Mouse (Mus musculus) forebrain, embryonic 11.5 days (tissue): ENCODE measurements around the gene Gngt2. TPM values are rescaled to one million over a fixed set of nuclear protein-coding genes. Genes with fewer than 3 reads are reported as not detected.

Experiments used
- ATAC-seq: fragments of 200-750 bp; cut with Nextera tagmentation; replicated peaks from 2 replicates; pipeline ENCODE4 v1.8.0; 2017; ENCODE audit warnings: moderate TSS enrichment; ENCODE audit not compliant: low FRiP score
- DNase-seq: peaks from one replicate; pipeline ENCODE4 v3.0.0-alpha.2; 2017; ENCODE audit warnings: low spot score
- H3K27ac ChIP-seq: fragments of 300-500 bp; sonication (generic); 2 replicates; pipeline ENCODE4 v1.5.1; 2014; ENCODE audit warnings: low read depth, low read length
- H3K27me3 ChIP-seq: fragments of 300-500 bp; sonication (generic); 2 replicates; pipeline ENCODE4 v1.6.1; 2014; ENCODE audit warnings: mild to moderate bottlenecking, low read length, mixed read lengths; ENCODE audit not compliant: control insufficient read depth, insufficient read depth
- H3K36me3 ChIP-seq: fragments of 300-500 bp; sonication (generic); 2 replicates; pipeline ENCODE4 v1.6.1; 2014; ENCODE audit warnings: mild to moderate bottlenecking, low read length, moderate library complexity, mixed read lengths; ENCODE audit not compliant: control insufficient read depth, insufficient read depth
- H3K4me1 ChIP-seq: fragments of 300-500 bp; sonication (generic); replicated peaks from 2 replicates; pipeline ENCODE4 v1.6.1; 2014; ENCODE audit warnings: low read length, mixed read lengths; ENCODE audit not compliant: control insufficient read depth, insufficient read depth
- H3K4me2 ChIP-seq: fragments of 300-500 bp; sonication (generic); 2 replicates; pipeline ENCODE4 v1.6.1; 2014; ENCODE audit warnings: low read depth, mild to moderate bottlenecking, low read length, moderate library complexity, mixed read lengths; ENCODE audit not compliant: severe bottlenecking
- H3K4me3 ChIP-seq: fragments of 300-500 bp; sonication (generic); 2 replicates; pipeline ENCODE4 v1.5.1; 2014; ENCODE audit warnings: low read depth, low read length
- H3K9ac ChIP-seq: fragments of 300-500 bp; sonication (generic); 2 replicates; pipeline ENCODE4 v1.6.1; 2014; ENCODE audit warnings: low read length
- H3K9me3 ChIP-seq: fragments of 300-500 bp; sonication (generic); 2 replicates; pipeline ENCODE4 v1.6.1; 2016; ENCODE audit warnings: low read length, mixed read lengths; ENCODE audit not compliant: control insufficient read depth
- WGBS: fragments of 180-500 bp; shearing (Covaris S2); extraction: QIAGEN DNeasy Blood & Tissue Kit; methylation state at CpG from one replicate; pipeline ENCODE4 v1.1.7; 2014; 5-methylcytosine and 5-hydroxymethylcytosine counted together
- polyA plus RNA-seq: library from polyadenylated mRNA; unstranded; fragments of >200 nt; fragmentation: Nextera tagmentation; extraction: Ambion mirVana; gene quantifications from 2 replicates; pipeline ENCODE4 v1.2.1, GENCODE M21; 2014

The Gngt2 gene
- 3.5 and 5.1 TPM in 2 replicates for polyA plus RNA-seq

DNA sequence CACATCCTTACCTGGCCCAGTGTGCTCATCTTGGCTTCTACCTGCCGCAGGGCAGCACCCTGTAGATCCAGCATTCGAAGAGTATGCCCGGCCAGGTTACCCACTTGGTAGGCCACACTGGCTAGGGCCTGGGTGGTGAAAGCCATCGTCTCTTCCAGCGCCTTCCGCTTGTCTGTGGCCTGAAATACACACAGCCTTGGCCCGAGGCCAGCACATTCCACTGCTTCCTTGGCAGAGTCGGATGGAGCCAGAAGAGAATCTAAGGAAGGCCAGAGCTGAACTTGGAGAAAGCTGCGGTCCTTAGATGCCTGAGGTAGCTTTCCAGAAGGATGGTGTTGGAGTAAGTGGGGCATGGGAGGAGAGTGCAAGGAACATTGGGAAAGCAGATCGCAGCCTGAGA lies at the start of gene Gngt2:
Gene Gngt2, plus strand, starts transcription at position 158 of the 400 bp plus-strand sequence.
- Histone ChIP-seq H3K36me3 (no peaks in the 10 kb centered on the region), H3K4me2 (no peak within 1 kb of the TSS), H3K27me3 (peaks cover 39% of the 10 kb centered on the region), H3K4me3 (no peak within 1 kb of the TSS), H3K9me3 (no peaks in the 10 kb centered on the region), H3K4me1 (peaks cover 4% of the 10 kb centered on the region; the same call in 1 of the 2 replicates), H3K9ac (no peak within 1 kb of the TSS), H3K27ac (no peak within 1 kb of the TSS)
- DNase-seq (no peak), ATAC-seq (no peak)
- WGBS, result 83% methylated on average over 10 of the region's 10 CpGs

DNA sequence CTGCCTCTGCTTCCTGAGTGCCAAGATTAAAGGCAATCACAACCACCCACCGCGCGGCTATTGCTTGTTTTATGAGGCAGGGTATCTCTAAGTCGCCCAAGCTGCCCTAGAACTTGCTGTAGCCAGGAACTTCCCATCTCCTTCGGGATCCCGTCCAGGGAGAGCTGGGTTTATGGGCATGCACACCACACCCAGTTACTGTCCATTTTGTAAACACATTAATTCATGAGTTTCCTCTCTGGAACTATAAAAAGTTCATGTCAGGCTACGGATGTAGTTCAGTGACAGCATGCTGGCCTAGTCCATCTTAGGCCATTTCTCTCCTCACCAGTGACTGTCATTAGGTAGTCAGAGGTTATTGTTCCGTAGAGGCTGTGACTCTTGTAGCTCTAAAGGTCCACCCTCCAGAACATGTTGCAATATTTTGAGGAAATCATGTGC lies 47.5 kb upstream of the Gngt2 start:
- WGBS, result 88% methylated on average over 8 of the region's 8 CpGs
- H3K9ac ChIP-seq, result no peak overlapping the region
- H3K4me2 ChIP-seq, result no peak overlapping the region
- DNase-seq (no peak), ATAC-seq (no peak)
- H3K4me1 ChIP-seq, result no peaks in the 10 kb centered on the region
- no peaks in the 10 kb centered on the region for H3K36me3 ChIP-seq
- no peak overlapping the region for H3K27ac ChIP-seq
- H3K9me3 ChIP-seq, result no peaks in the 10 kb centered on the region; the same call in 1 of the 2 replicates
- H3K4me3 ChIP-seq, result no peak overlapping the region
- H3K27me3 ChIP-seq, result no peaks in the 10 kb centered on the region

DNA sequence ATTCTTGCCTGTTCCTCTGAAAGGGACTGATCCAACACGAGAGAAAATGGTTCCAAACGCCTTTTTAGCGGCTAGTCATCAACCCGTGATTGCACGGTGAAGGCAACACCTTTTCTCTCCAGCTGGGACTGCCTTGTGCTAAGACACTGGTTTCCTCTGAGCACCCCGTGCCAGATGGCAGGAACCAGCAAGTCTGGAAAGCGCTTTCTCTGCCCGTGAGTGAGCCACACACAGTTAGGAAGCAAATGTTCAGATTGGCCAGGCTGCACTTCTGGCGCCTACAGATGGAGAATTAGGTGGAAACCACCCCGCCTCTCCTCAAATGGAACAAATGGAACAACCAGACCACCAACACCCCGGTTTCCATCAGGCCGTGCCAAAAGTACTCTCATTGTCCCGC lies 45.2 kb upstream of the Gngt2 start:
- Histone ChIP-seq H3K9me3 (no peaks in the 10 kb centered on the region), H3K4me2 (no peak overlapping the region), H3K9ac (no peak overlapping the region), H3K4me3 (no peak overlapping the region), H3K36me3 (no peaks in the 10 kb centered on the region), H3K27ac (no peak overlapping the region), H3K27me3 (peaks cover 5% of the 10 kb centered on the region), H3K4me1 (peaks cover 7% of the 10 kb centered on the region; the same call in 1 of the 2 replicates)
- ATAC-seq, result no peak
- WGBS, result 91% methylated on average over 13 of the region's 13 CpGs
- DNase-seq, result no peak

DNA sequence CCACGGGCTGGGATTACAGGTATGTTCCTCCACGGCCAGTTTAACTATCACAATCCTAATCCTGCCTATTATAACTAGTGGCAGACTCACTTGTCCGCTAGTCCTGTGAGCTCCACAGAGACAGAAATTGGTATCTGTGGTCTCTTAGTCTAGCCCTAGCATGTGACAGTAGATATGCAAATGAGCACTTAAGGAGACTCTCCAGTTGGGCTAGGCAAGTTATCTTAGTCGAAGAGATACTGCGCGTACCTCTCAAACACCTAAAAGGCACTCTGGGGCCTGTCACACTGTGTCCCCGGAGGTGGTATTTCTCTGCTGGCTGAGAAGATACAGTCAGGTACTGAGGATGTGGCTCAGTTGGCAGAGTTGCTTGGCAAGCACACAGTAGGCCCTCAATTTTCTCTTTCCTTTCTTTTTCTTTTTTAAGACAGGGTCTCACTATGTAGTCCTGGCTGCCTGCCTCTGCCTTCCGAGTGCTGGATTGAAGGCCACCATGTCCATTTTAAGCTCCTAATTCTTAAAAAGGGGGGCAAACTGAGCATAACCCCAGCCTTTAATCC lies 44.0 kb upstream of the Gngt2 start:
- Histone ChIP-seq H3K4me2 (no peak overlapping the region), H3K27ac (no peak overlapping the region), H3K27me3 (peaks cover 11% of the 10 kb centered on the region), H3K9me3 (no peaks in the 10 kb centered on the region), H3K36me3 (no peaks in the 10 kb centered on the region), H3K9ac (no peak overlapping the region), H3K4me1 (peaks cover 7% of the 10 kb centered on the region; the same call in 1 of the 2 replicates), H3K4me3 (no peak overlapping the region)
- no peak for DNase-seq
- ATAC-seq, result no peak
- 91% methylated on average over 8 of the region's 8 CpGs for WGBS

DNA sequence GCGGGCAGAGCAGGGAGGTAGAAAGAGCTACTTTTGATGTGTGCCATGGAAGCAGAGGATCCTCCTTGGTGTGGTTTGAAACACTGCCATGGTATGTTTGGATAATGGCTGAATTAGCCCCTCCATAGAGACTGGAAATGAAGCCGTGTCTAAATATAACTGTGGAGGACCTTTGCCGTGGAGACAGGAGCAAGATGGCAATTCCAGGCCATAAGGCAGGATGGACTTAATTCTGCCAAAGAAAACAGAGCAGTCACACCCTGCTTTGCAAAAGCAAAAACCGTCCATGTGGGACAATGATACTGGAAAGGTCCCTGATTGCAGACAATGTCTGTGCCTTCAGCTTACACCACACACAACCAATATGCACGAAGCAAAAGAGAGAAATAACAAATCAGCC lies 42.8 kb upstream of the Gngt2 start:
- WGBS, result 79% methylated on average over 5 of the region's 5 CpGs
- H3K9ac ChIP-seq, result no peak overlapping the region
- DNase-seq, result no peak
- H3K4me3 ChIP-seq, result no peak overlapping the region
- no peaks in the 10 kb centered on the region for H3K9me3 ChIP-seq
- H3K4me1 ChIP-seq, result peaks cover 7% of the 10 kb centered on the region; the same call in 1 of the 2 replicates
- peaks cover 11% of the 10 kb centered on the region for H3K27me3 ChIP-seq
- H3K36me3 ChIP-seq, result no peaks in the 10 kb centered on the region
- H3K4me2 ChIP-seq, result no peak overlapping the region
- no peak for ATAC-seq
- no peak overlapping the region for H3K27ac ChIP-seq

DNA sequence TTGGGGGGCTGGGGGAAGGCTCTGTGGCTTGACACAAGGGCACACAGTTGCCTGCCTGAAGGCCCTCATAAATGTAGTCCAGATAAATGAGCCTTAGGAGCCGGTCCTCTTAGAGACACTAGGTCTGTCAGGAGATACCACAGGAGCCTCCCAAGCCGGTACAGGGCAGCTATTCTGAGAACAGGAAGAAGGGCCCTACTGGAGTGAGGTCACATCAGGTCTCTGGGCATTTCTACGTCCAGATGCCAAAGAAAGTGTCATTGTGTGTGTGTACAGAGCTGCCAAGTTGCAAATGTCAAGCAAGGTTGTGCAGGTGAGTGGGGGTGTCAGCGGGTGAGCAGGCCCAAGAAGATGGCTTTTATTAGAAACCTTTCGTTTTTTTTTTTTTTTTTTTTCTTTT lies 41.4 kb upstream of the Gngt2 start:
- no peak overlapping the region for H3K9ac ChIP-seq

DNA sequence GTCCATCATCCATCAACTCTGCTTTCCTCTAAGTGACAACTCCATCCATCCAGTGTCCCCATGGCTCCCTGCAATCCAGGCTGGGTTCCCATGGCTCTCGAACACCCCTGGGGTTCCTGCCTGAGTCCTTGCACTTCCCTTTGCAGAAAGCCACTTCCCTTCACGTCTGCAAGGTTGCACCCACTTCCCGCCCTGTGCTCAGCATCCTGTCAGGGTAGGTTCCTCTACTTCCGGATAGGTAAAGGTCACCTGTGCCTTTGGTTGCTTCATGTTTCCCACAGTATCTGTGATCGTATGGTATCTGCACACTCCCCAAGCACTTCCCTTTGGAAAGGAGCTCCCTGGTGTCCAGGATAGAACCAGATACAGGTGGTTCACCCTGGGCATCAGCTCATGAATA lies 32.0 kb upstream of the Gngt2 start:
- Histone ChIP-seq H3K4me1 (no peaks in the 10 kb centered on the region; the same call in 1 of the 2 replicates), H3K27ac (no peak overlapping the region), H3K4me2 (no peak overlapping the region), H3K9ac (no peak overlapping the region), H3K4me3 (no peak overlapping the region), H3K36me3 (no peaks in the 10 kb centered on the region), H3K9me3 (no peaks in the 10 kb centered on the region; the same call in 1 of the 2 replicates), H3K27me3 (no peaks in the 10 kb centered on the region)
- WGBS, result 75% methylated on average over 5 of the region's 5 CpGs
- DNase-seq (no peak), ATAC-seq (no peak)

More for the DNA sequence above, 41.4 kb upstream of the Gngt2 start:
- no peak for DNase-seq
- H3K4me1 ChIP-seq, result peaks cover 7% of the 10 kb centered on the region; the same call in 1 of the 2 replicates
- no peak for ATAC-seq
- no peaks in the 10 kb centered on the region for H3K36me3 ChIP-seq
- no peak overlapping the region for H3K27ac ChIP-seq
- no peak overlapping the region for H3K4me3 ChIP-seq
- no peak overlapping the region for H3K4me2 ChIP-seq
- 75% methylated on average over 5 of the region's 5 CpGs for WGBS
- H3K27me3 ChIP-seq, result peaks cover 11% of the 10 kb centered on the region
- H3K9me3 ChIP-seq, result no peaks in the 10 kb centered on the region

DNA sequence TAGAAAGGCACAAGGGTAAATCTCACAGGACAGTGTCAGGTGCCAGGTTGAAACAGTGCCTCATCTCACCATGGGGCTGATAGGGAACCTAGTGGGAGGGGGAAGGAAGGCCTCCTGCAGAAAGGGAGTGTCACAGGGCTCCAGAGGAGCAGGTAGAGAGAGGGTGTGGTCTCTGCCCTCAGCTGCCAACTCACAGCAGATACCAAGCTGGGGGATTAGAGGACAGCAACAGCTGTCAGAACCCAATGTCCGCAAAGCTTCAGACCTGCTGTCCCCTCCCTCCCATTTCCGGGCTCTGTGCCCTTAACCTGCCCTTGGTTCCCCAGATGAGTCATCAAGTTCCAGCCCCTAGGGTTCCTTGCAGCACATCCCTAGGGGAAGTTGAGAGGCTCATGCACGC lies 31.5 kb upstream of the Gngt2 start:
- 52% methylated on average over 3 of the region's 3 CpGs for WGBS

DNA sequence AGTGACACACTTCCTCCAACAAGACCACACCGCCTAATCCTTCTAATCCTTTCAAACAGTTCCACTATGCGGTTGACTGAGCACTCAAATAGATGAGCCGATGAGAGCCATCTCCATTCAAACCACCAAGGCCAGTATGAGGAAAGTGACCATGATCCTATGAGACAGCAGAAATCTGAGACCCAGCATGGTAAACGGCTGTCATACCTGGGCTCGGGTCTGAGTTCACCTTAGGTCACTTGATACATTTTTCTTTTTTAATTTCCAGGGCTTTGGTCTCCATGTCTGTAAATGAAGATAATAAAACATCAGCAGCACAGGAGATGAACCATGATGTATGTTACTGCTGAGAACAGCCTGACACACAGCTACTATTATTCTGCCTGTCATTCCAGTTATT lies 29.1 kb upstream of the Gngt2 start:
- DNase-seq (no peak), ATAC-seq (no peak)
- Histone ChIP-seq H3K4me3 (no peak overlapping the region), H3K4me2 (no peak overlapping the region), H3K9ac (no peak overlapping the region), H3K9me3 (no peaks in the 10 kb centered on the region; the same call in 1 of the 2 replicates), H3K36me3 (no peaks in the 10 kb centered on the region), H3K27ac (no peak overlapping the region), H3K4me1 (no peaks in the 10 kb centered on the region; the same call in 1 of the 2 replicates), H3K27me3 (no peaks in the 10 kb centered on the region)
- WGBS, result 96% methylated on average over 5 of the region's 5 CpGs

More for the DNA sequence above, 31.5 kb upstream of the Gngt2 start:
- Histone ChIP-seq H3K9ac (no peak overlapping the region), H3K27me3 (no peaks in the 10 kb centered on the region), H3K36me3 (no peaks in the 10 kb centered on the region), H3K27ac (no peak overlapping the region), H3K9me3 (no peaks in the 10 kb centered on the region; the same call in 1 of the 2 replicates), H3K4me2 (no peak overlapping the region), H3K4me1 (no peaks in the 10 kb centered on the region; the same call in 1 of the 2 replicates), H3K4me3 (no peak overlapping the region)
- ATAC-seq (no peak), DNase-seq (no peak)
